Mouse (Mus musculus): ENCODE data around the gene Tgfbr2. TPM values are rescaled to one million over a fixed set of nuclear protein-coding genes. Genes with fewer than 3 reads are reported as not detected.
"Not testable (repeated sequence)": the region's sequence is repeated elsewhere in the genome, so short reads cannot be mapped to it uniquely, and the experiment has no call there.

Gene Tgfbr2
- polyA plus RNA-seq, 1 experiment from 2014 or later = 12.8 TPM

- Histone ChIP-seq H3K27ac (replicated peaks; ENCODE audit: low read depth, low read length) (no peak overlapping the region), H3K4me1 (ENCODE audit: control insufficient read depth, insufficient read depth, low read length) (no peaks in the 10 kb centered on the region), H3K36me3 (replicated peaks; ENCODE audit: control insufficient read depth, insufficient read depth, low read depth, low read length) (no peaks in the 10 kb centered on the region), H3K4me2 (ENCODE audit: low read depth, low read length) (no peak overlapping the region), H3K9ac (replicated peaks; ENCODE audit: low read length) (no peak overlapping the region), H3K9me3 (replicated peaks; ENCODE audit: control insufficient read depth, low read length) (no peaks in the 10 kb centered on the region), H3K27me3 (ENCODE audit: control insufficient read depth, insufficient read depth, low read length) (no peaks in the 10 kb centered on the region), H3K4me3 (ENCODE audit: low read depth, low read length) (no peak overlapping the region)
- ATAC-seq (replicated peaks; ENCODE audit: insufficient number of reproducible peaks, low FRiP score, low TSS enrichment, low read depth) (no peak), DNase-seq (ENCODE audit: low spot score) (peak; percentile 81)
- 22% methylated on average over 3 of the region's 3 CpGs for WGBS
These were observed 133.4 kb downstream of the Tgfbr2 start for GRCm38 (mm10) chr9:116041787-116042186.

- H3K9ac ChIP-seq (replicated peaks; ENCODE audit: low read length) = no peak overlapping the region
- H3K4me1 ChIP-seq (ENCODE audit: control insufficient read depth, insufficient read depth, low read length) = no peaks in the 10 kb centered on the region
- H3K9me3 ChIP-seq (replicated peaks; ENCODE audit: control insufficient read depth, low read length) = no peaks in the 10 kb centered on the region
- ATAC-seq (replicated peaks; ENCODE audit: insufficient number of reproducible peaks, low FRiP score, low TSS enrichment, low read depth) = no peak
- no peaks in the 10 kb centered on the region for H3K36me3 ChIP-seq (replicated peaks; ENCODE audit: control insufficient read depth, insufficient read depth, low read depth, low read length)
- no peaks in the 10 kb centered on the region for H3K27me3 ChIP-seq (ENCODE audit: control insufficient read depth, insufficient read depth, low read length)
- H3K4me3 ChIP-seq (ENCODE audit: low read depth, low read length) = no peak overlapping the region
- no peak overlapping the region for H3K4me2 ChIP-seq (ENCODE audit: low read depth, low read length)
- no peak overlapping the region for H3K27ac ChIP-seq (replicated peaks; ENCODE audit: low read depth, low read length)
- 70% methylated on average over 4 of the region's 4 CpGs for WGBS
- DNase-seq (ENCODE audit: low spot score) = no peak
These were observed 133.8 kb downstream of the Tgfbr2 start for GRCm38 (mm10) chr9:116041369-116041768.

- H3K4me3 ChIP-seq (ENCODE audit: low read depth, low read length); H3K4me2 ChIP-seq (ENCODE audit: low read depth, low read length); DNase-seq (ENCODE audit: low spot score); H3K9ac ChIP-seq (replicated peaks; ENCODE audit: low read length); H3K27me3 ChIP-seq (ENCODE audit: control insufficient read depth, insufficient read depth, low read length); H3K27ac ChIP-seq (replicated peaks; ENCODE audit: low read depth, low read length); H3K9me3 ChIP-seq (replicated peaks; ENCODE audit: control insufficient read depth, low read length); H3K36me3 ChIP-seq (replicated peaks; ENCODE audit: control insufficient read depth, insufficient read depth, low read depth, low read length); ATAC-seq (replicated peaks; ENCODE audit: insufficient number of reproducible peaks, low FRiP score, low TSS enrichment, low read depth); H3K4me1 ChIP-seq (ENCODE audit: control insufficient read depth, insufficient read depth, low read length): not testable (repeated sequence)
- WGBS = 94% methylated on average over 14 of the region's 14 CpGs
These were observed 134.3 kb downstream of the Tgfbr2 start for GRCm38 (mm10) chr9:116040852-116041251.

GRCm38 (mm10) chr9:116039981-116040380 lies 135.2 kb downstream of the Tgfbr2 start:
- H3K9ac ChIP-seq (replicated peaks; ENCODE audit: low read length) = no peak overlapping the region
- H3K4me2 ChIP-seq (ENCODE audit: low read depth, low read length) = no peak overlapping the region
- WGBS = 80% methylated on average over 4 of the region's 4 CpGs
- H3K4me1 ChIP-seq (ENCODE audit: control insufficient read depth, insufficient read depth, low read length) = no peaks in the 10 kb centered on the region
- H3K27ac ChIP-seq (replicated peaks; ENCODE audit: low read depth, low read length) = no peak overlapping the region
- no peaks in the 10 kb centered on the region for H3K9me3 ChIP-seq (replicated peaks; ENCODE audit: control insufficient read depth, low read length)
- no peaks in the 10 kb centered on the region for H3K36me3 ChIP-seq (replicated peaks; ENCODE audit: control insufficient read depth, insufficient read depth, low read depth, low read length)
- no peak overlapping the region for H3K4me3 ChIP-seq (ENCODE audit: low read depth, low read length)
- no peak for DNase-seq (ENCODE audit: low spot score)
- no peak for ATAC-seq (replicated peaks; ENCODE audit: insufficient number of reproducible peaks, low FRiP score, low TSS enrichment, low read depth)
- no peaks in the 10 kb centered on the region for H3K27me3 ChIP-seq (ENCODE audit: control insufficient read depth, insufficient read depth, low read length)

- no peak overlapping the region for H3K4me3 ChIP-seq (ENCODE audit: low read depth, low read length)
- no peak overlapping the region for H3K4me2 ChIP-seq (ENCODE audit: low read depth, low read length)
- no peak overlapping the region for H3K9ac ChIP-seq (replicated peaks; ENCODE audit: low read length)
- DNase-seq (ENCODE audit: low spot score) (no peak), ATAC-seq (replicated peaks; ENCODE audit: insufficient number of reproducible peaks, low FRiP score, low TSS enrichment, low read depth) (no peak)
- no peaks in the 10 kb centered on the region for H3K27me3 ChIP-seq (ENCODE audit: control insufficient read depth, insufficient read depth, low read length)
- H3K9me3 ChIP-seq (replicated peaks; ENCODE audit: control insufficient read depth, low read length) = no peaks in the 10 kb centered on the region
- WGBS = 89% methylated on average over 6 of the region's 6 CpGs
- H3K36me3 ChIP-seq (replicated peaks; ENCODE audit: control insufficient read depth, insufficient read depth, low read depth, low read length) = no peaks in the 10 kb centered on the region
- H3K4me1 ChIP-seq (ENCODE audit: control insufficient read depth, insufficient read depth, low read length) = no peaks in the 10 kb centered on the region
- H3K27ac ChIP-seq (replicated peaks; ENCODE audit: low read depth, low read length) = no peak overlapping the region
These were observed 136.9 kb downstream of the Tgfbr2 start for GRCm38 (mm10) chr9:116038275-116038674.
